ENCODE assay signal across 15 mouse cellular contexts in genomic region chr1:166056098-166056756, GRCm38 (mm10). TPM values are rescaled to one million over a fixed set of nuclear protein-coding genes. Genes with fewer than 3 reads are reported as not detected.
DNase-seq lines count a peak whose midpoint lies in the region; ATAC-seq and TF ChIP-seq lines count a peak whose summit lies in the region.
"Had no signal": no experiment of that assay in that cellular context is flagged by ENCODE, and none has a peak within 500 bp of the region (broad histone marks: within the 10 kb centered on the region; RNA-seq: fewer than 3 reads in every experiment).

No protein-coding gene starts in this region.

- 0 out of 2 replicates have a peak overlapping the region, but pooled peaks have one; percentile 14 for H3K4me2 ChIP-seq in hindbrain, embryonic 12.5 days (replicated peaks)
- H3K4me2 ChIP-seq in midbrain, embryonic 14.5 days (ENCODE audit: low read length), result no peak overlapping the region

- peak; percentile 87 for TF ChIP-seq EP300 in ES-Bruce4 (IDR thresholded peaks at IDR 0.05; ENCODE audit: insufficient read depth, low read depth, low read length)

- no peak overlapping the region for H3K27ac ChIP-seq in ES-Bruce4 (ENCODE audit: insufficient read depth, low read length)
- no peak overlapping the region for H3K27ac ChIP-seq in hindbrain, embryonic 12.5 days
- H3K27ac ChIP-seq in midbrain, embryonic 14.5 days (replicated peaks; ENCODE audit: low read depth, low read length), result no peak overlapping the region
- H3K27ac ChIP-seq in left cerebral cortex, adult 2 months, result no peak overlapping the region
- H3K27ac ChIP-seq: heart, embryonic 10.5 days; liver, embryonic 14.5 days; stomach, postnatal 0 days had no signal

- 30% methylated on average over 9 of the region's 9 CpGs for WGBS in hindbrain, embryonic 12.5 days
- 23% methylated on average over 9 of the region's 9 CpGs for WGBS in midbrain, embryonic 14.5 days

- TF ChIP-seq CTCF in E14TG2a.4 (conservative IDR thresholded peaks at IDR 0.05; ENCODE audit: low read length) (no peak), ES-Bruce4 (IDR thresholded peaks at IDR 0.05; ENCODE audit: low read depth, low read length) (no peak)
- no peak for TF ChIP-seq CTCF in left cerebral cortex, adult 2 months (IDR thresholded peaks at IDR 0.05)

- TF ChIP-seq POLR2A in ES-Bruce4 (IDR thresholded peaks at IDR 0.05; ENCODE audit: insufficient read depth, low read length), result no peak

- intact Hi-C loops in left cerebral cortex, adult 2 months (cut with DNase I), result no loop called here

- DNase-seq in midbrain, embryonic 14.5 days, result peak; percentile 59
- DNase-seq in thymus, postnatal 10 days (ENCODE audit: low spot score in 2 of 2), result no peak
- no peak for DNase-seq in kidney, adult 18-20 months
- DNase-seq in left cerebral cortex, adult 2 months (ENCODE audit: extremely low spot score in 1 of 2, low spot score in 2 of 2), result no peak
- DNase-seq: adrenal gland, adult 2 months; cerebellum, postnatal 36 days; kidney, postnatal 14 days; lung, postnatal 4 days had no signal

- H3K9me3 ChIP-seq in E14TG2a.4 (ENCODE audit: low read length) (0 out of 2 replicates have a peak, but pooled peaks cover 5% of the 10 kb centered on the region), ES-Bruce4 (replicated peaks; ENCODE audit: control insufficient read depth, insufficient read depth, low read length, poor library complexity, severe bottlenecking) (no peaks in the 10 kb centered on the region)
- H3K9me3 ChIP-seq in hindbrain, embryonic 12.5 days (replicated peaks), result no peaks in the 10 kb centered on the region
- H3K9me3 ChIP-seq in midbrain, embryonic 14.5 days (ENCODE audit: control insufficient read depth, low read length), result no peaks in the 10 kb centered on the region
- H3K9me3 ChIP-seq: G1E; heart, embryonic 10.5 days had no signal

- H3K4me1 ChIP-seq in E14TG2a.4 (replicated peaks; ENCODE audit: low read depth, low read length), result peaks cover 43% of the 10 kb centered on the region
- H3K4me1 ChIP-seq in ES-Bruce4 (ENCODE audit: control insufficient read depth, insufficient read depth, low read length), result peaks cover 3% of the 10 kb centered on the region
- peaks cover 18% of the 10 kb centered on the region; the same call in 1 of the 2 replicates for H3K4me1 ChIP-seq in hindbrain, embryonic 12.5 days
- peaks cover 25% of the 10 kb centered on the region for H3K4me1 ChIP-seq in midbrain, embryonic 14.5 days (ENCODE audit: control insufficient read depth, insufficient read depth, low read length)

- ATAC-seq in hindbrain, embryonic 12.5 days (ENCODE audit: low FRiP score), result 0 out of 2 replicates have a peak, but pooled peaks have one; percentile 23
- no peak for ATAC-seq in midbrain, embryonic 14.5 days (ENCODE audit: low FRiP score, low TSS enrichment)

- H3K36me3 ChIP-seq in E14TG2a.4 (ENCODE audit: insufficient read depth, low read length), result no peaks in the 10 kb centered on the region
- no peaks in the 10 kb centered on the region for H3K36me3 ChIP-seq in ES-Bruce4 (ENCODE audit: control insufficient read depth, insufficient read depth, low read length, poor library complexity, severe bottlenecking)
- H3K36me3 ChIP-seq in hindbrain, embryonic 12.5 days, result no peaks in the 10 kb centered on the region
- H3K36me3 ChIP-seq in midbrain, embryonic 14.5 days (ENCODE audit: control insufficient read depth, insufficient read depth, low read length), result no peaks in the 10 kb centered on the region
- H3K36me3 ChIP-seq: G1E; heart, embryonic 10.5 days had no signal

- no peak overlapping the region for H3K9ac ChIP-seq in ES-Bruce4 (ENCODE audit: low read depth, poor library complexity, severe bottlenecking)
- no peak overlapping the region for H3K9ac ChIP-seq in hindbrain, embryonic 12.5 days
- no peak overlapping the region for H3K9ac ChIP-seq in midbrain, embryonic 14.5 days (replicated peaks; ENCODE audit: low read length)
- H3K9ac ChIP-seq: liver, embryonic 14.5 days had no signal

- H3K27me3 ChIP-seq in E14TG2a.4 (ENCODE audit: insufficient read depth, low read length) (peaks cover 39% of the 10 kb centered on the region), ES-Bruce4 (ENCODE audit: control insufficient read depth, insufficient read depth, low read length, poor library complexity, severe bottlenecking) (peaks cover 2% of the 10 kb centered on the region; the same call in 1 of the 2 replicates)
- no peaks in the 10 kb centered on the region for H3K27me3 ChIP-seq in hindbrain, embryonic 12.5 days
- H3K27me3 ChIP-seq in midbrain, embryonic 14.5 days (ENCODE audit: control insufficient read depth, insufficient read depth, low read length), result no peaks in the 10 kb centered on the region

- peak overlapping the region; percentile 27 for H3K4me3 ChIP-seq in E14TG2a.4 (replicated peaks; ENCODE audit: low read length)
- H3K4me3 ChIP-seq in ES-Bruce4 (ENCODE audit: low read depth, low read length), result no peak overlapping the region
- no peak overlapping the region for H3K4me3 ChIP-seq in hindbrain, embryonic 12.5 days
- no peak overlapping the region for H3K4me3 ChIP-seq in midbrain, embryonic 14.5 days (replicated peaks; ENCODE audit: low read depth, low read length)
- no peak overlapping the region for H3K4me3 ChIP-seq in left cerebral cortex, adult 2 months
- H3K4me3 ChIP-seq: heart, embryonic 10.5 days had no signal

RNA-seq across cellular contexts. Expression of gene Pou2f1, which starts 53.7 kb away (rescaled TPM):
- polyA plus RNA-seq in ES-Bruce4 (2011; ENCODE audit: insufficient read depth, insufficient read length, low read depth, missing spikeins), result 47.7 and 48.4 TPM in 2 replicates
- 18.9 and 21.0 TPM in 2 replicates for polyA plus RNA-seq in hindbrain, embryonic 12.5 days (2016; fragmentation: Nextera tagmentation; extraction: Ambion mirVana)
- 26.9 and 27.9 TPM in 2 replicates for polyA plus RNA-seq in midbrain, embryonic 14.5 days (2014; fragmentation: Nextera tagmentation; extraction: Ambion mirVana)
- 10 to 100 TPM; 18.0 to 22.8 TPM for total RNA-seq in left cerebral cortex, adult 2 months (2021)
